Mouse (Mus musculus) adrenal gland, adult 2 months (tissue): ENCODE data around the gene Cfap73. TPM values are rescaled to one million over a fixed set of nuclear protein-coding genes. Genes with fewer than 3 reads are reported as not detected.
A peak's percentile ranks its signal among the peaks of the same experiment; 100 is the strongest.

ENCODE experiments used
- DNase-seq: peaks from one replicate; pipeline ENCODE4 v3.0.0; 2021
- polyA plus RNA-seq: library from polyadenylated mRNA; depleted of rRNA; stranded (reverse); fragments of >200 nt; gene quantifications from 2 replicates; pipeline ENCODE4 v1.2.3, GENCODE M21; 2012
- total RNA-seq, 2 experiments: library from RNA; stranded (reverse); gene quantifications; 2 replicates each; pipeline ENCODE4 v1.2.3; 2021

Gene Cfap73
- total and polyA plus RNA-seq, 3 experiments, result 1.6 TPM; not detected in 2

- peak; percentile 100 for DNase-seq
These were observed 21.0 kb downstream of the Cfap73 start for GRCm38 (mm10) chr5:120612822-120613604.

- DNase-seq, result peak; percentile 97
These were observed 21.6 kb downstream of the Cfap73 start, which contains the start of the genes Rita1 and Ddx54 for GRCm38 (mm10) chr5:120612442-120612821. TSS of gene Rita1 (minus strand) at chr5:120612589. TSS of gene Ddx54 (plus strand) at chr5:120612739.

GRCm38 (mm10) chr5:120611416-120611815 is 22.6 kb downstream of the Cfap73 start:
- DNase-seq, result no peak

GRCm38 (mm10) chr5:120610906-120611305 is 23.1 kb downstream of the Cfap73 start:
- DNase-seq, result no peak

GRCm38 (mm10) chr5:120609246-120609775 is 24.7 kb downstream of the Cfap73 start:
- no peak for DNase-seq

- DNase-seq, result no peak
These were observed 26.7 kb downstream of the Cfap73 start for GRCm38 (mm10) chr5:120607335-120607734.

DNA sequence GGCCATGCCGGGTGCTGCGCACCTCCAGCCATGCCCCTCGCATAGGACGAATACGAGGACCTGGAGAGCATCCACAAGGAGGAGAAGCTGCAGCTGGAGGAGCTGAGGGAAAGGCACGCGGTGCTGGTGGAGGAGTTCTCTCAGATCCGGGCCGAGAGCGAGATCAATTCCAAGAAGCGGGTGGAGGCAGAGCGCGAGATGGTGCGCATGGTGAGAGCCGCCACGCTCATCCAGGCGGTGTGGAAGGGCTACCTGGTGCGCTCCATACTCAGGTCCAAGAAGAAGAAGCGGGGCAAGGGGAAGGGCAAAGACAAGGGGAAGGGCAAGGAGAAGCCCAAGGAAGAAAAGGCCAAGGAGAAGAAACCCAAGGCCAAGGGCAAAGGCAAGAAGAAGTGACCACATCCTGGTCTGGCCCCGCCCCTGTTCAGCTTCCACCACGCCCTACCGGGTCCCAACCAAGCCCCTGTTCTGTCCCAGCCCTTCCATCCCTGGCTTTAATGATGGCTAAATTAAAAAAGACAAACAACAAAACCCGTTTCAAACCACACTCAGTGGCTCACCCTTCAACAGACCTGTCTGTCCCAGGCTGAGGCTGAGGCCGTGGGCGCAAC is 27.3 kb downstream of the Cfap73 start:
- DNase-seq, result no peak

GRCm38 (mm10) chr5:120605688-120606087 is 28.3 kb downstream of the Cfap73 start:
- peak; percentile 89 for DNase-seq

DNA sequence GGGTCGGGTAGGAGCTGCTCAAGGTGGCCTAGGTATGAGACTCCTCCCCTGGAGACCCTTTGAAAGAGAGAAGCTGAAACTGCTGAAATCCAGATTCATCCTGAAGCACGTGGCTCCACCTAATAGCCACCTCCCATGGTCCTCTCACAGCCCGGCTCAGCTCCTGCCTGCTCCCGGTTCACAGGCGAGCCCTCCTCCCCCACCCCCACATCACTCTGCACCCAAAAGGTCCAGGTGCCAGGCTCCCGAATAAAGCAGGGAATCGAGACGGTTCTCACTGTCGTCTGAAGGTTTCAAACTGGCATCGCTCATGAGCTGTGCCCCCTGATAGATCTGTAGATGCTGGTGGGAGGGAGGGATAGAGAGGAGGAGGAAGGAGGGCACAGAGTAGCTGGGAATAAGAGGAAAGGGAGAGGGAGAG is 28.8 kb downstream of the Cfap73 start:
- DNase-seq, result no peak

DNA sequence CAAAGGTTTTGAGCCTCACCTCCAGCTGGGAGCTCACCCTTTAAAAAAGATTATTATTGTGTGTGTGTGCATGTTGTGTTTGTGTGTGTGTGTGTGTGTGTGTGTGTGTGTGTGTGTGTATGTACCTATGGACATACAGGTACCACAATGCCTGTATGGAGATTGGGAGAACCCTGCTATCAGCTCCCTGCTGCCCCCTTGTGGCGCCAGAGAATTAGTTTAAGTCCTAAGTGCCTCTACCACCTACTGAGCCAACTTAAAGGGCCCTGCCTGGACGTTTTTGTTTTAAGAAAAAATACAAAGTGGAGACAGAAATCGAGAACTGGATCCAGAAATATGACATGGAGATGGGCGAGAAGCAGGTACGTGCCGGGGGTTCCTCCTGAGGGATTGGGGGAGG is 29.2 kb downstream of the Cfap73 start:
- peak; percentile 77 for DNase-seq

GRCm38 (mm10) chr5:120603515-120603914 is 30.5 kb downstream of the Cfap73 start:
- no peak for DNase-seq

- no peak for DNase-seq
These were observed 31.8 kb downstream of the Cfap73 start for GRCm38 (mm10) chr5:120602210-120602609.

GRCm38 (mm10) chr5:120600946-120601668 is 32.9 kb downstream of the Cfap73 start:
- DNase-seq, result no peak

GRCm38 (mm10) chr5:120599625-120600024 is 34.4 kb downstream of the Cfap73 start:
- no peak for DNase-seq

GRCm38 (mm10) chr5:120594485-120594884 is 39.5 kb downstream of the Cfap73 start:
- no peak for DNase-seq

GRCm38 (mm10) chr5:120592141-120592540 is 41.9 kb downstream of the Cfap73 start:
- DNase-seq, result no peak

DNA sequence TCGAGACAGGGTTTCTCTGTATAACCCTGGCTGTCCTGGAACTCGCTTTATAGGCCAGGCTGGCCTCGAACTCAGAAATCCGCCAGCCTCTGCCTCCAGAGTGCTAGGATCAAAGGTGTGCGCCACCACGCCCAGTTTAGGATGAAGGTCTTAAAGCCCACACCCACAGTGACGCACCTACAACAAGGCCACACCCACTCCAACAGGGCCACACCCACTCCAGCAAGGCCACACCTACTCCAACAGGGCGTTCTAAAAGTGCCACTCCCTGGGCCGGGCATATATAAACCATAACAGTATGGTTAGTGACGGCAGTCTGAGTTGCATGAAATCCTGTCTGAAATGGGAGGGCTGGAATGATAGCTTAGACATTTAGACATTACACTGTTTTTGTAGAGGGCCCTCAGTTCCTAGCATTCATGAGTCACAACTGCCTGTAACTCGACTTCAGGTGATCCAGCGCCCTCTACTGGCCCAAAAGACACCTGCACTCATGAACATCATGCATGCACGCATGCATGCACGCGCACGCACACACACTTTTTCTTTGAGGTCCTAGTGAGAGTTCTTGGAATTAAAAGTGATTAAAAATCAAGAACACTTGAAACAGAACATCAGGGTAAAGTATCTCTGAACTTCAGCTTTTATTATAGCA is 43.6 kb downstream of the Cfap73 start:
- DNase-seq, result no peak

- DNase-seq, result peak; percentile 99
These were observed 45.4 kb downstream of the Cfap73 start, which contains the start of the genes Tpcn1 and Iqcd for GRCm38 (mm10) chr5:120588569-120589094. TSS of gene Tpcn1 (minus strand) at chr5:120588673. TSS of gene Iqcd (plus strand) at chr5:120589016.

DNA sequence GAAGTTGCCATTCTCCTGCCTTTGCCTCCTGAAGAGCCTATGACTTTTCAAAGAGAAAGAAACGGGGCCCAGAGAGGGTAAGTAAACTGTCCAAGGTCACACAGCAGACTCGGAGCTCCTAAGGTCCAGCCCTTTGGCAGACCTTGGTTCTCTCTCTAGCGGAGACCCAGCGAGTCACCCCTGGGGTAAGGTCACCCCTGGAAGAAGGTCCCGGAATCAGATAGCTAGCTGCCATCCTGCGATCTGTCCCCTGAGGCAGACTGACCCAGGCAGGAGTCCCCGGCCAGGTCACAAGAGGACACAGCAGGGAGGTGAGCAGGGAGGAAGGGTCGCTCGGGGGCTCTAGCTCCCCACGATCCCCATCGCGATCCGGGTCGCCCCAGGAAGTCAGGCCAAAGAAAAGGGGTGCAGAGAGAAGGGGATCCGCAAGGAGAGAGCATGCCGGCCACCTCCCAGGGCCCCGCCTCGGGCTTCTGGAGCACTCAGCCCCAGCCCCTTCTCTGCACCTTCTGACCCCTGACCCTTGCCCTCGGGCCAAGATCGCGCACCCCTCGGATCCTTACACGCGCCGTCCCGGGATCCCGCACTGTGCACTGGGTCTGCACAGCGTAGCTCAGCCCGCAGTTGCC is 46.0 kb downstream of the Cfap73 start:
- peak; percentile 62 for DNase-seq

DNA sequence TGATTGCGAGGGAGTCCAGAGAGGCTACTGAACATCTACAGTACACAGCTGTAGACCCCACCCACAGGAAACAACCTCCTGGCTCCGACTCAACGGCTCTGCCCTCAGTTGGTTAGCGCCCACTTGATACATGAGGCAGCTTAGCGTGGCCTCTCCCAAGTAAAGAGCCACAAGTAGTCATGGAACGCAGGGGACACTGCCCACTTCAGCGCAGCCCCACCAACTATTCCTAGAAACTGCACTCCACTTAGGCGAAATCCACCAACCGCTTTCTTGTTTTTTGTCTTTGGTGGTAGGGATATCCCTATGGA is 46.5 kb downstream of the Cfap73 start:
- no peak for DNase-seq
